Mouse (Mus musculus) urinary bladder, postnatal 14 days (tissue): ENCODE results near the gene Ina.

ENCODE experiments used
- DNase-seq: peaks from one replicate; pipeline ENCODE4 v3.0.0; 2021; ENCODE audit warnings: low spot score

The Ina gene

GRCm38 (mm10) chr19:47053471-47053870 is 39.0 kb downstream of the Ina start:
- peak; percentile 35 for DNase-seq

- DNase-seq = no peak
These were observed 43.2 kb downstream of the Ina start for GRCm38 (mm10) chr19:47057684-47058083.

- DNase-seq = no peak
These were observed 51.4 kb downstream of the Ina start for GRCm38 (mm10) chr19:47065860-47066259.

- peak; percentile 98 for DNase-seq
These were observed 52.8 kb downstream of the Ina start, which contains the start of gene Taf5 for GRCm38 (mm10) chr19:47067096-47067882. Gene Taf5 (plus strand): TSS chr19:47067746.

- DNase-seq = peak; percentile 86
These were observed 53.6 kb downstream of the Ina start for GRCm38 (mm10) chr19:47067924-47068611.
